ENCODE assay signal across 23 mouse cellular contexts in genomic region chr6:137076731-137077130, GRCm38 (mm10).
A peak's percentile ranks its signal among the peaks of the same experiment; 100 is the strongest.
DNase-seq lines count a peak whose midpoint lies in the region; ATAC-seq lines count a peak whose summit lies in the region.
"Had no signal": no experiment of that assay in that cellular context is flagged by ENCODE, and none has a peak within 500 bp of the region (broad histone marks: within the 10 kb centered on the region; RNA-seq: fewer than 3 reads in every experiment).

No protein-coding gene starts in this region.

- H3K9me3 ChIP-seq in heart, embryonic 14.5 days (ENCODE audit: control insufficient read depth, low read length): no peaks in the 10 kb centered on the region
- H3K9me3 ChIP-seq in kidney, embryonic 15.5 days (replicated peaks): no peaks in the 10 kb centered on the region
- no peaks in the 10 kb centered on the region for H3K9me3 ChIP-seq in limb, embryonic 10.5 days (replicated peaks)
- H3K9me3 ChIP-seq: forebrain, embryonic 12.5 days; limb, embryonic 13.5 days; liver, embryonic 13.5 days; midbrain, embryonic 12.5 days; neural tube, embryonic 13.5 days had no signal

- H3K4me2 ChIP-seq in heart, embryonic 14.5 days (ENCODE audit: low read length): no peak overlapping the region
- H3K4me2 ChIP-seq in kidney, embryonic 15.5 days: no peak overlapping the region
- H3K4me2 ChIP-seq: forebrain, embryonic 12.5 days; limb, embryonic 13.5 days; liver, embryonic 13.5 days; lung, embryonic 14.5 days; midbrain, embryonic 12.5 days; neural tube, embryonic 13.5 days had no signal

- H3K27me3 ChIP-seq in heart, embryonic 14.5 days (ENCODE audit: control insufficient read depth, insufficient read depth, low read length): no peaks in the 10 kb centered on the region
- no peaks in the 10 kb centered on the region for H3K27me3 ChIP-seq in kidney, embryonic 15.5 days
- H3K27me3 ChIP-seq in limb, embryonic 10.5 days (ENCODE audit: low read depth, poor library complexity, severe bottlenecking): no peaks in the 10 kb centered on the region
- H3K27me3 ChIP-seq: CH12.LX; forebrain, embryonic 12.5 days; liver, embryonic 13.5 days; midbrain, embryonic 12.5 days; neural tube, embryonic 13.5 days had no signal

- WGBS in heart, embryonic 14.5 days: 84% methylated on average over 13 of the region's 13 CpGs
- WGBS in kidney, embryonic 15.5 days: 83% methylated on average over 13 of the region's 13 CpGs
- WGBS in limb, embryonic 10.5 days: 93% methylated on average over 13 of the region's 13 CpGs

- no peak overlapping the region for H3K9ac ChIP-seq in heart, embryonic 14.5 days (ENCODE audit: low read length)
- H3K9ac ChIP-seq in kidney, embryonic 15.5 days: no peak overlapping the region
- H3K9ac ChIP-seq: forebrain, embryonic 12.5 days; limb, embryonic 13.5 days; liver, embryonic 13.5 days; lung, embryonic 14.5 days; midbrain, embryonic 12.5 days; neural tube, embryonic 13.5 days had no signal

- no peak overlapping the region for H3K4me3 ChIP-seq in heart, embryonic 14.5 days (ENCODE audit: control insufficient read depth in 1 of 2, insufficient read depth in 1 of 2, low read depth in 1 of 2, low read length in 2 of 2)
- H3K4me3 ChIP-seq in kidney, embryonic 15.5 days (replicated peaks): no peak overlapping the region
- H3K4me3 ChIP-seq in limb, embryonic 10.5 days: no peak overlapping the region
- H3K4me3 ChIP-seq: forebrain, embryonic 12.5 days; limb, embryonic 13.5 days; liver, embryonic 13.5 days; midbrain, embryonic 12.5 days; neural tube, embryonic 13.5 days had no signal

- peak overlapping the region; percentile 4 to 14; a peak in 2 of 4 replicates for H3K27ac ChIP-seq in heart, embryonic 14.5 days (replicated peaks in 1 of 2; ENCODE audit: control insufficient read depth in 1 of 2, insufficient read depth in 1 of 2, low read depth in 2 of 2, low read length in 2 of 2)
- 0 out of 2 replicates have a peak overlapping the region, but pooled peaks have one; percentile 10 for H3K27ac ChIP-seq in kidney, embryonic 15.5 days
- no peak overlapping the region for H3K27ac ChIP-seq in limb, embryonic 10.5 days
- H3K27ac ChIP-seq: forebrain, embryonic 12.5 days; limb, embryonic 13.5 days; liver, embryonic 13.5 days; macrophage; midbrain, embryonic 12.5 days; neural tube, embryonic 13.5 days had no signal

- ATAC-seq in heart, embryonic 14.5 days (ENCODE audit: insufficient number of reproducible peaks, insufficient read depth, low FRiP score, low read depth): no peak
- ATAC-seq in kidney, embryonic 15.5 days (replicated peaks; ENCODE audit: low FRiP score): no peak
- ATAC-seq: hindbrain, embryonic 16.5 days had no signal

- H3K36me3 ChIP-seq in heart, embryonic 14.5 days (ENCODE audit: control insufficient read depth, insufficient read depth, low read length): no peaks in the 10 kb centered on the region
- no peaks in the 10 kb centered on the region for H3K36me3 ChIP-seq in kidney, embryonic 15.5 days
- H3K36me3 ChIP-seq in limb, embryonic 10.5 days: no peaks in the 10 kb centered on the region
- H3K36me3 ChIP-seq: forebrain, embryonic 12.5 days; limb, embryonic 13.5 days; liver, embryonic 13.5 days; midbrain, embryonic 12.5 days; neural tube, embryonic 13.5 days had no signal

- DNase-seq in heart, adult 8-10 months (ENCODE audit: low spot score): no peak
- DNase-seq in kidney, postnatal 4 days: no peak
- DNase-seq in adrenal gland, postnatal 14 days: peak; percentile 67
- peak; percentile 23 for DNase-seq in limb, embryonic 10.5 days (ENCODE audit: low spot score)
- no peak for DNase-seq in lung, postnatal 4 days
- DNase-seq: cerebellum, adult 11-12 months; cerebellum, postnatal 14 days; kidney, adult 8-10 months; kidney, postnatal 36 days; layer of hippocampus, adult 9-11 months; liver, embryonic 13.5 days; lung, embryonic 14.5 days; right cerebral cortex, adult 18-20 months; thymus, postnatal 25 days had no signal

- no peaks in the 10 kb centered on the region for H3K4me1 ChIP-seq in heart, embryonic 14.5 days (ENCODE audit: control insufficient read depth in 2 of 2, insufficient read depth in 2 of 2, low read length in 2 of 2)
- H3K4me1 ChIP-seq in kidney, embryonic 15.5 days: no peaks in the 10 kb centered on the region
- H3K4me1 ChIP-seq in limb, embryonic 10.5 days: peaks cover 5% of the 10 kb centered on the region
- H3K4me1 ChIP-seq: forebrain, embryonic 12.5 days; liver, embryonic 13.5 days; midbrain, embryonic 12.5 days; neural tube, embryonic 13.5 days had no signal

Comparison
In these comparisons a context has a peak if more than half of its experiments do, and no peak if none do; other contexts are left out.
1. DNase-seq: peak in adrenal gland, postnatal 14 days (single experiment) and limb, embryonic 10.5 days (single experiment); none in heart, adult 8-10 months (single experiment), kidney, postnatal 4 days (0 of 2) and lung, postnatal 4 days (0 of 2).